Mouse (Mus musculus) left cerebral cortex, postnatal 4 days (tissue): ENCODE measurements at regions not wholly inside any gene's neighbourhood (a gene's known extent, or its start where the extent isn't known, plus 50 kb on each side); places are given as distances from the start of the nearest gene placed in this dataset.
"Not testable (repeated sequence)": the region's sequence is repeated elsewhere in the genome, so short reads cannot be mapped to it uniquely, and the experiment has no call there.

Experiments
- DNase-seq: peaks from one replicate; pipeline ENCODE4 v3.0.0-alpha.2; 2022
- intact Hi-C: fragments of 180-260 bp; cut with DNase I; formaldehyde crosslinking; loops from one replicate; pipeline ENCODE4 v1.15.1; 2025

DNA sequence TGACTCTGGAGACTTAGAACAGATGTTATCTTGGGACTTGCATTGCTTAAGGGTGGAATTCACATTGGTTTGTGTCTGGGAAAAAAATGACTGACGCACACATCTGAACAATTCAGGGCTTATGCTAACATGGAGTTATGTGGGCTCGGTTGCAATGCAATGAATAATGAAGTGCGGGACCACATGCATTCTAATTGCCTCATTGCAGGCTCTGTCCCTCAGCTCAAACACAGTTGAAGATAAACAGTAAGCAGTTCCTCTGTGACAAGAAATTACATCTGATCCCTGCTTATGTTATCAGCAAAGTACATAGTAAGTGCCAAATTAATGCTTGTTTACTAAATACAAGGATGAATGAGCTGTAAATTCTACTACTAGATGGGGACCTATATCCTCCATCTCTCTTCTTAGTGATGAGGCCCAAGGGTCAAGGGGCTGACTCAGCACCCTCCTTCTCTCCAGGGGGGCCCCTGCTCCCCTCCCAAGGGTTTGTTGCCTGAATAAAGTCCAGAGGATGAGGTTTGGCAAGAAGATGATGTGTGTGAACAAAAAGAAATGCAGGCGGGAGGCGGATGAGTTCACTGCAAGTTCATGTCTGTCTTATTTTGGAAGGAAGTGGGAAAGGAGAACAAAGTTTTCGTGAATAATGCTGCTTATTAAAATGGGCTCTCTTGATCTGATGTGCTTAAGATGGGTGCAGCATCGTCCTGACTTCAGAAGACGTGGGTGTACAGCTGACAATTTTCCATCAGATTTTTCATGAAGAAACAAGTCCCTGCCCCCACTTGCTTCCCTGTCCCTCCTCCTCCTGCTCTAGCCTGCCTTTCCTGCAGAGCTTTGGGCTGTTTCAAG, 533.1 kb downstream of the Shisa9 start:
- intact Hi-C loops: no loop called here
- no peak for DNase-seq

DNA sequence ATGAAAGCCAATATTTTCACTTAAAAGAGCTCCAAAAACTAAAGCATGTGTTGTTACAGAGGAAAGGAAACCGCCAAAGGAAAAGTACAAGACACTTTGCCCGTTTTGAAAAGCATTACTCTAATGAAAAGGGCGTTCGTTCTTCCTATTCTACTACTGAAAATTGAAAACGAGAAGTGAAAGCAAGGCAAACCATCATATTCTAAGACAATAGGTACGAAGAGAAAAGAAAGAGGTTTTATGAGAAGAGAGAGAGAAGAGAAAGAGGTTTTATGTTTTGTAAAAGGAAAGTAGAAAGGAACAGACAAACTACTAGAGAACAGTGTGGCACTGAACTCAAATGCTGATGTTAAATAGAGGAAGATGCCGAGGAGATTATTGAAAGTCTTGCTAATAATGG, 534.4 kb downstream of the Shisa9 start:
- intact Hi-C loops: no loop called here

DNA sequence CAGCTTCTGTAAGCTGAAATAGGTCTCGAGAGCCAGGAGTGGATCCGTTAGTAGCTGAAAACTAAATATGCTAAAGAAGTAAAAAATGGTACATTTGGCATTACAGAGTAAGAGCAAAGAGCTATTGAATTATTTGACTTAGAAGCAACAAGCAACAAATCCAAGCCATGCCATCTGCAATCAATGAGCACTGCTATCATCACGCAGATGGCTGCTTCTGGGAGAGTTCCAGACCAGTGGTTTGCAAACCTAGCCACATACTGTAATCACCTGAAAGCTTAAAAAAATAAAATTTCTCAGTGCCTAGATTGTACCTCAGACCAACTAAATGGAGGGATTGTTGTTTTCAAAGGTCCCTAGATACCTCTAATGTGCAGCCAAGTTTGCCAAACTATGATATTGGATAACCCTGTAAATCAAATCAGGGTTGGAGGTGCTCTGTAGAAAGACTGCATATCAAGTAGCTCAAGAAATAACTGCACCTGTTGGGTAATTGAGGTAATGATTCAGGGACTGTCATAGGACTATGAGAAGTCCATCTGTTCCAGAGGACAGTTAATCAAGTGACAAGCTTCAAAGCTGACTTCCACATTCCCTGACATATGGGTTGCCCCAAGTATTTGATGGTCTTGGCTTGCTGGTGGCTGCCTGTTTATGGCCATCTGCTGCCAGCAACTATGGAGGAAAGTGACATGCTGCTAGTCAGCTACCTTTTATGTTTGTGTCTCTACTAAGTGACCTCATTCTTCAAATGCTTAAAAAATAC, 538.0 kb downstream of the Shisa9 start:
- peak; percentile 6 for DNase-seq
- intact Hi-C loops: no loop called here

More for the DNA sequence above, 534.4 kb downstream of the Shisa9 start:
- no peak for DNase-seq

DNA sequence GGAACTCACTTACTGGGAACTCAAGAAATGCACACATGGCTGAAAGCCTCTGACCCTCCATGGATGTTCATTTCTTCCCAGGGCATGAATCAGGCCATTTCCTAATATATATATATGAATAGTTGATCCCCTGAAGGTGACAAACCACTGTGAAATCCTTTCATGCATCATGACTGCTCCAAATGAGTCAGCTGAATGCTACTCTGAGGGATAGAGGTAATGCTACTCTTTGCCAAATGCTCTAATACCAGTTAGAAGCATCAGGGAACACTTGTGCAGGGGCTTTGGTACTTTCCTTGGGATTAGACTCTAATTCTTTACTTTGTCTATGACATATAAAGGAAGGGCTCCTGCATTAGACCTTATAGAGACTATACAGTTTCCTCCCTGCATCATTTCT, 561.0 kb upstream of the Ercc4 start:
- intact Hi-C loops: no loop called here
- no peak for DNase-seq

DNA sequence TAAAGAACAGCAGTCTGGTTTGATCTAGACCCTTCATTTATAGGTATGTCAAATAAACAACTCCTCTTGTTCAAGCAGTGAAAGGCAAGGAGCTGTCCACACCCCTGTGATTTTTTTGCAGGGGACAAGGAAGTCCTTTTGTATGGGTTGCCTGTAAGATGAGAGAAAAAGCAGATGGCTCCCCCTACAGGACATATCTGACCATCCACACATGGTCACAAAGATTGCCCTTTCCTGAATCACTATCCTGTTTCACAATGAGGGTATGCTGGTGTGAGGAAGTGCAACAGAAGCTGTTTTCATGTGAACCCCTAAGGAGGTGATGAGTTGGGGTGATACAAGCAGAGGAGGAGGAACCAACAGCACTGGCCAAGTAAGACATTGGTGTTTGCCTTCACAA, 520.6 kb upstream of the Ercc4 start:
- intact Hi-C loops: no loop called here
- no peak for DNase-seq

DNA sequence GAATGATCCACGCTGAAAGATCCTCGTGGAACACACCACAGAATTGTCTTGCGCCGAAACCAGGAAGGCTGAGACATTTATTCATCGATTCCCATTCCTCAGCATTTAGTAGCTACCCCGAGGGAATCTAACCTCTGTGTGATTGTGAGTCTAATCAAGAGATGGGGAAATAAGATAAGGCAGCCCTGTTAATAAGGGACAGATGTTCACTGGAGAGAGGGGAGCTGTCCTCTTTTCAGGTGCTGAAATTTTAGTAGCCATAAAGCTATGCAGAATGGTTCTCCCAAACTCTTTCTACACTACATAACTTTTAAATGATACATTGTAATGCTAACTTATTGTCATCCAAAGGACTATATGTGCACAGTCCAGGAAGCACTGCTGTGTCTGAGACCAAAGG, 501.2 kb upstream of the Ercc4 start:
- DNase-seq: no peak
- intact Hi-C loops: no loop called here

DNA sequence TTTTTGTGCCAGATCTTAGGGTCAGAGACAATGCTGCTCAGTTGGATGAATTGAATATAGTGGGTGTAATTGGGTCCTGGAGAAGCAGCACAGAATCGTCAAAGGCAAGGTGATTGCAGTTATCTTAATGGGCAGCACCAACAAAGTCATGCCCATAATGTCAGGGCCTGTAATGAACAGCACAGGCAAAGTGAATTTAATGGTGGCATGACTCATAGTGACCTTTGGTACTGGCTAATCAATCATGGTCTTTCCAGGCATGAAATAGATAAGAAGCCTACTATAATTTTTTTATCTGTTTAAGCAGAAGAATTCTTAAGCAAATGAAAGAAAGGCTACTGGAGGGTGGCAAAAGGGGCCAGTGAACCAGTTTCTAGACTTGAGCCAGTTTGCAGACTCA, 498.4 kb upstream of the Ercc4 start:
- DNase-seq: no peak
- intact Hi-C loops: no loop called here

DNA sequence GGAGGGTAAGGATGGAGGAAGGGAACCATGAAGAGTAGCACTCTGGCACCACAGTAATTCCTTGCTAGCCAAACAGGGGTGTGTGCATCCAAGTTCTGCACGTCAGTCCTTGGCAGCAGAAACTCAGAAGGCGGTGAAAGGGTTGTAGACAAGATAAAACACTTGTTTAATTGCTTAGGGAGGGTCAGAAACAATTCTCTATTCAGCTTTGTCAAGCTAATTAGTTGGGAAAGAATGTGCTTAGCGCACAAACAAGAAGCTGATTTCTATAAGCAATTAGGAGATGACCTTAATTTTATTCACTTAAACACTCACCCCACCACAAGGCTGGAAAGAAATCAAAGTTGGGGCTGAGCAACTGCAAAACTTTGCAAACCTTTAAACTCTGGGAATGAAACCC, 491.7 kb upstream of the Ercc4 start:
- intact Hi-C loops: no loop called here

DNA sequence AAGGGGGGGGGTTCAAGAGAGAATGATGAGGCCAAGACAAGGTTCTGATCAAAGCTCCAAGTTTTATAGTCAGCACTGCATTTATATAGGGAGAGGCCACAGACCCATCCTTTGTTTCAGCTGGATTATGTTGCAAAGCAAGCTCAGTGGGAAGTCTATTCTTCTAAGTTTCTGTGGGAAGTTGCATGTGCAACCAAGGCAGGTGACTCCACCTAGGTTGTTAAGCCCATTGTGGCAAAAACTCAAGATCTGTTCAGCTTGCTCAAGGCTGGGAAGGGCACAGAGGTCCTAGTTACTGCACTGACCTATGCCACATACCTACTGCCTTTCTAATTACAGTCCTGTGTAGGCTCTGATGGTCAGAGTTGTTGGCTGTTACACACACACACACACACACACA, 477.0 kb upstream of the Ercc4 start:
- DNase-seq: no peak
- intact Hi-C loops: no loop called here

More for the DNA sequence above, 491.7 kb upstream of the Ercc4 start:
- no peak for DNase-seq

DNA sequence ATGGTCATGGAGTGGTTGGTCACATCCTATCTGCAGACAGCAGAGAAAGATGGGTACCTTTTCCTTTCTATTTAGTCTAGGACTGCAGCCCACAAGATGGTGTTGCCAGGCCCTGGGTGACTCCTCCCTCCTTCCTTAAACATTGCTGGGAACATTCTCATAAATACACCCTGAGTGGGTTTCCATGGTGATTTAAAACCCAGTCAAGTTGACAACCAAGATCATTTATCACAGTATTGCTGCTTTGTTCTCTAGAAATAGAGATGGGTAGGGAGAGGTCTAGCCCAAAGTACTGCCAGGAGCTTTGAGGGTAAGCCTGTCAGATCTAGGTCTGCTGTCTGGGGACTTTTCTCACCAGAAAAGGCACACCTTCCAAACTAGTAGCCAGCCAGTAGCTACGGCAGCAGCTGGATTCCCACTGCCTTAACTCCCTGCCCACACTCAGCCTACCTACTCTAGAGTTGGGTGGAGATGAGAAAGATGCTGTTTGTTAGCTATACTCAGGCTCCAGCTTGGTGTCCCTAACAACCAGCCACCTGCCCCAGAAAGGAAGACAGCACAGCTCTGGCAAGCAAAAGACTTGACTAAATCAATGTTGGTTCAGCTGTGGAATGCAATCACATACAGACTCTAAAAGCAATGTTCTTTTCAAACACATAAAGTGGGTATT, 470.4 kb upstream of the Ercc4 start:
- DNase-seq: no peak

DNA sequence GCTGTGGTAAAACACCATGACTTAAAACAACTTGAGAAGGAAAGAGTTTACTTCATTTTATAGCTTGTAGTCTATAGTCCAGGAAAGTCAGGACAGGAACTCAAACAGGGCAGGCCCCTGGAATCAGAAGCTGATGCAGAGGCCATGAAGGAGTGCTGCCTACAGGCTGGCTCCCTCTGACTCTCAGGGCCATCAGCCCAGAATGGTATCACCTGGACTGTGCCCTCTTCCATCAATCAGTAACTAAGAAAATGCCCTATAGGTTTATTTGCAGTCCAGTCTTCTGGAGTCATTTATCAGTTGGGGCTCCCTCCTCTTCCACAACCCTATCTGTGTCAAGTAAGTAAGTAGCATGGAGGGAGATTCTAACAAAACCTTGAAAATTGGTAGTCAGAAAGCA, 466.4 kb upstream of the Ercc4 start:
- intact Hi-C loops: no loop called here
- no peak for DNase-seq

More for the DNA sequence above, 470.4 kb upstream of the Ercc4 start:
- intact Hi-C loops: no loop called here

DNA sequence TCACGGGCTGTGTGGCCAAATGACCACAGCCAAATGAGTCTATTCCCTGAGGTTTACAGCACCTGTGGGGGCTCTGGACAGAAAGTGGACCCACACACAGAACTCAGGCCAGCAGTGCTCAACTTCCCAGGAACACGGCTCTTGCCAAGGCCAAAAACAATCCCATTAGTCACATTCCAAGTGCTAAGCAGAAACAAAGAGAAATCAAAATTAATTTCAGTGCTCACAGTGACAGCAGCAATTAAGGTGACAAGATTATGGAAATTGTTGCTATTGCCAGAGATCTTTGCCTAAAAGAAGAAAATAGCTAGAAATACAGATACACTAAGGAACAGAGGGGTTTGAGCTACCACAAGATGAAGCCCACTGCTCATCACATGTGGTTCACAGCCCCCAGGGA, 464.9 kb upstream of the Ercc4 start:
- intact Hi-C loops: no loop called here
- no peak for DNase-seq

DNA sequence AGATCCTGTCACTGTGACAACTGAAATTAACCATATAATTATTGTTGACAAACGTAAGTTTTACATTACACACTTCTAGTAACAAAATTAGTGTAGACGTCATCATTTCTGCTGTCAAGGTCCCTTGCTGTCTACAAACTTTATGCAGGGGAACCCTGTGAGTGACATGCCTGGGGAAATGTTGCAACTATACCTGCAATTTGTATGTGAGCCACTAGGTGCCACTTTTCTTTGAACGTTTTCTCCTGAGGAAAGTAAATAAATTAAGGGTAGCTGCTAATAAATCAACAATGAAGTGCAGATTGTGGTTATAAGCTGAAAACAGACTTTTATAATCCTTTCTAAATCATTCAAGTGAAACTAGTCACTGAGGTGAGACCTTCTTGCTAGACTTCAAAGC, 457.3 kb upstream of the Ercc4 start:
- no peak for DNase-seq
- intact Hi-C loops: no loop called here

DNA sequence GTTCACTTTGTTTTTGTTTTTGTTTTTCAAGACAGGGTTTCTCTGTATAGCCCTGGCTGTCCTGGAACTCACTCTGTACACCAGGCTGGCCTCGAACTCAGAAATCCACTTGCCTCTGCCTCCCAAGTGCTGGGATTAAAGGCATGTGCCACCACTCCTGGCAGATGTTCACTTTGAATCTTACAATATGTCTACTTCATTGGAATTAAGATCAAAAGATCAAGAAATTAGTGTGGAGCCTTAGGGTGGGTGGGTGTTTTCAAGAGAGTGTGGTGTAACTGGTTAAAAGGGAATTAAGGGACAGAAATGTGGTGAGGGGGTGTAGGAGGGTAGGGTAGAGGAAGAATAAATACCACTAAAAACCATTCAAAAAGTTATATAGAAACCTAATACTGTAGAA, 435.8 kb upstream of the Ercc4 start:
- intact Hi-C loops, DNase-seq: not testable (repeated sequence)

DNA sequence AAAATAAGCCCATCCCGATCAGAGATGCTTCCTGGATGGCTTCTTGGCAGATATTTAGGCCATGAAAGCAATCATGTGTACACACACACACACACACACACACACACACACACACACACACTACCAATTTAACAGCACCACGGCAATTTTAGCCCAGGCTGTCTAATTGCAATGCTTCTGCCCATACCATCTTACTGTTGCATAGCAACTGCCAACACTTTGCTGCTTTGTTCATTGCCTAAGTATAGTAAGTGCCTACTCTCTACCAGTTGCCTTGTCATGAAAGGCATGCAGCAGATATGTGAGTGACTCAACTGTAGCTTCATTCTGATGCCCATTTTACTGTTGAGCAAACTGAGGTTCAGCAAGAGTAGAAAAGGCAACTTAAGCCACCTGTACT, 428.0 kb upstream of the Ercc4 start:
- DNase-seq: no peak
- intact Hi-C loops: no loop called here

DNA sequence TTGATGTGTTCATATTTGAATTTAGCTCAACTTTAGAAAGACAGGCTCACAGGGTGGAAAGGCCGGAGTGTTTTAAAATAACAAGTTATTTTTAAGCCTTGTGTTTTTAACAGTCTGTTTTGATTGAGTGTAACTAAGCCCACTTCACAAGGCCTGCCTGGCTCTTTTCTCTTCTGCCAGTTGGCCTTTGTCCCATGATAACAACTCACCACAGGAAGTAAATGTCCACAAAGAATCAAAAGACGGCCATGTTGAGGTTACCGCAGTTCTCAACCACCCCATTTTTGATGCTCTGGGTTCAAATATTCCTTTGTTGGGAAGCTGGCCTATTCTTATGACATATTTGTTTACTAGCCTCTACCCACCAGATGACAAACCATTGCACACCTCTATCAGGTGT, 423.7 kb upstream of the Ercc4 start:
- DNase-seq: no peak
- intact Hi-C loops: no loop called here

DNA sequence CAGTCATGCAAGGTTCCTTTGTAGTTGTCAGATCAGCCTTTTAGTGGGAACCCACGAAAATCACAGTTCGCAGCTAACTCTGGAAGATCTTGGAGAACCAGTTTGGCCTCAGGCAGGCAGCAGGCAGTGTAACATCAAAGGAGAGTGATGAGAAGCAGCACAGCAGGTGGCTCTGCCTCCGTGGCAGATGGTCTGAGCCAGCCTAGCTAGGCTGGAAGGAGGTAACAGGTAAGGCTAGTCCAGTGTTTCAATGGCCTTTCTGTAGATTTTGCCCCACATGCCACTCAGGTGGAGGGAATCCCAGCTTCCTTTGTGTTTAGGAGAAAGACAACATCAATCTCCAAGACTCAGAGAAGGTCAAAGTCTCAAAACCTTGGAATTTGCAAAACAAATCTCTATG, 417.7 kb upstream of the Ercc4 start:
- intact Hi-C loops: no loop called here
- no peak for DNase-seq

DNA sequence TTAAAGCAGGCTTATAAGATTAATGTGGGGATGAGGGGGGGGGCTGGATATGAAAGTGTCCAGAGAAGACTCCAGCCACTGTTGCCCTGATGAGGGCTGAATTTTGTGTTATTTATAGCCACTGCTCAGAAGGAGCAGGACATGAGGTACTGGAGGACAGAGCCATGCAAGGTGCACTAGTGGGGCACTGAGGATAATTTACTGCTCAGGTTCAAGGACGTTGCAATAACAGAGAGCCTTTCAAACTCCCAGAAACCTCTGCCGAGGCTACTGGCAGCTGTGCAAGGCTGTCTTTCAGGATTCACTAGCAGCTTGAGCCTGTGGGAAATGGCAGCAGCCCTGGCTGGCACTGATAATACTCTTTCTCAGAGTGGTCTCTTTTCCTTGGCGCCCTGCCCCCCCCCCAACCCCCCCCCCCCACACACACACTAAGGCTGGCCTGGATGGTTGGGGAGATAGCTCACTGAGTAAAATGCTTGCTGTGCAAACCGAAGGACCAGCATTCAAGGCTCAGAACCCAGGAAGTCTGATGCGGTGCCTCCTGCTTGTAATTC, 416.7 kb upstream of the Ercc4 start:
- DNase-seq: peak; percentile 6
- intact Hi-C loops: no loop called here

DNA sequence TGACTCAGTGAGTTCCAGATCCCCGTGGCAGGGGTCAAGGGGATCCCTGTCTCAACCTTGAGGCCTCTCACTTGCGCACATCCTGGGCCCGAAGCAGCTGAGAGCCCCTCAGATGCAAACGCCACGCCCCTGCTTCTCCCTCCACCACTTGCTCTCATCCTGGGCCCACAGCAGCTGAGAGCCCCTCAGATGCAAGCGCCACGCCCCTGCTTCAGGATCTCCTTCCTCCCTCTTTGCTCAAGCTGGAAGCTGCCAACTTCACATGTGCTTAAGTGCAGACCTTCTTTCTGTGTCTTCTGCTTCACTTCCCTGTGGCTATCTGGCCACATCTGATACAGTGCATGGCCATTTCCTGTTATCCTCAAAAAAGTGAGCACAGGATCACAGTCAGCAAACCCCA, 416.1 kb upstream of the Ercc4 start:
- intact Hi-C loops: no loop called here
- no peak for DNase-seq

DNA sequence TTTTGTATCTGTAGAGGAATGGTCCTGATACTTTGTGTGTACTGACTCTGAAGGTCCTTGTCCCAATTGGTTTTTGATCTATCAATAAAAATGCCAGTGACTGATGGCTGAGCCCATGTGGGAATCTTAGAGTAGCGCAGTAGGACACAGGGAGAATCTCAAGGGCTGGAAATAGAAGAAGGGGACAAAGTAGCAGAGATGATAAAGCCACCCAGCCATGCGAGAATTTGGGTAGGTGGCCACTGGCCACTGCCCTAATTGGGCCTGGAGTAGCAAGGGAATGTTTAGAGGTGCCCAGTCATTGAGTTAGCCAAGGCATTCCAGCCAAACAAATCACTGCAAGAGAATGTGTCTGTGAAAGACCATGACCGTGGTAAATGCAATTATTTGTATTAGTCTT, 414.8 kb upstream of the Ercc4 start:
- intact Hi-C loops: no loop called here
- DNase-seq: no peak

DNA sequence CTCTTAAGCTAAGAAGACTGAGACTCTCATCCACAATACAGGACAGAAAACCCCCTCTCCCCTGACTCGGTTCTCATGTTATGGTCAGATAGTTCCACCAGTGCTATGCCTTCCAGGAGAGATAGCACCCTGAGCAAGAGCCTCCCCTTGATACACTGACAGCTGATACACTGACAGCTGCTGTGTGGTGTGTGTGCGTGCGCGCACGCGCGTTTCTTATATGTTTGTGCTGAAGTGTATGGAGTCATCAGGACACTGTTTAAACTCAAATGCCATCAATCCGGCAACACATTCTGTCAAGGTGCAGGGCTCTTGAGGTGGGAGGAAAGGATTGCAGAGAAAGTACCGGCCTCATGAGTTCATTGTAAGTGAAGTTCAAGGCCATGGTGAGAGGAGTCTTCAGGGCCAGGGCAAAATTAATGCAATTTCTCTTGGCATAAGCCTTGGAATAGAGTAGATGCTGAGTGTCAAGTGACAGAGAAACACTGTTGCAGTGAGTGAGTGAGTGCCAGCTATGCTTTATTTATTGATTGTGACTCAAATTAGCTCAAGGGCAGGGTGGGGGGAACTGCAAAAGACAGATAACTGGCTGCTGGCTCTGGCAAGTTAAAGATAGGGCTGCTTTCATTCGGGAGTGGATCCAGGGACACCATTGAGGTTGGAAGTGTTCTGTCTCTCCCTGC, 412.4 kb upstream of the Ercc4 start:
- intact Hi-C loops: no loop called here
- DNase-seq: no peak
